Mouse (Mus musculus) limb, embryonic 10.5 days (tissue): ENCODE results near the gene Mrtfb. TPM values are rescaled to one million over a fixed set of nuclear protein-coding genes. Genes with fewer than 3 reads are reported as not detected.

Source experiments
- DNase-seq: peaks from one replicate; pipeline ENCODE4 v3.0.0-alpha.2; 2017; ENCODE audit warnings: low spot score
- H3K27ac ChIP-seq: fragments of 300-500 bp; sonication (generic); 2 replicates; pipeline ENCODE4 v1.5.1; 2016; ENCODE audit warnings: mild to moderate bottlenecking
- H3K27me3 ChIP-seq: fragments of 300-500 bp; sonication (generic); 2 replicates; pipeline ENCODE4 v1.6.1; 2016; ENCODE audit warnings: low read depth, mild to moderate bottlenecking; ENCODE audit not compliant: poor library complexity, severe bottlenecking
- H3K36me3 ChIP-seq: fragments of 300-500 bp; sonication (generic); 2 replicates; pipeline ENCODE4 v1.6.1; 2016; ENCODE audit warnings: mild to moderate bottlenecking, moderate library complexity
- H3K4me1 ChIP-seq: fragments of 300-500 bp; sonication (generic); 2 replicates; pipeline ENCODE4 v1.6.1; 2016
- H3K4me3 ChIP-seq: fragments of 300-500 bp; sonication (generic); 2 replicates; pipeline ENCODE4 v1.5.1; 2016; ENCODE audit warnings: mild to moderate bottlenecking, moderate library complexity
- H3K9me3 ChIP-seq: fragments of 300-500 bp; sonication (generic); replicated peaks from 2 replicates; pipeline ENCODE4 v1.6.1; 2016; ENCODE audit warnings: mild to moderate bottlenecking
- WGBS: fragments of 180-500 bp; shearing (Covaris S2); methylation state at CpG from one replicate; pipeline ENCODE4 v1.1.7; 2016; 5-methylcytosine and 5-hydroxymethylcytosine counted together
- polyA plus RNA-seq: library from polyadenylated mRNA; unstranded; fragments of >200 nt; fragmentation: Nextera tagmentation; extraction: Ambion mirVana; gene quantifications from 2 replicates; pipeline ENCODE4 v1.2.1, GENCODE M21; 2016

Mrtfb gene
- polyA plus RNA-seq, 1 experiment from 2014 or later, result 21.3 TPM

- Histone ChIP-seq H3K27me3 (no peaks in the 10 kb centered on the region), H3K4me3 (no peak overlapping the region), H3K36me3 (peaks cover 82% of the 10 kb centered on the region), H3K27ac (no peak overlapping the region), H3K4me1 (no peaks in the 10 kb centered on the region), H3K9me3 (no peaks in the 10 kb centered on the region)
- DNase-seq, result no peak
- WGBS, result 79% methylated on average over 2 of the region's 2 CpGs
Measured at GRCm38 (mm10) chr16:13400375-13400774, 144.1 kb downstream of the Mrtfb start.

GRCm38 (mm10) chr16:13401591-13401990 lies 145.3 kb downstream of the Mrtfb start:
- Histone ChIP-seq H3K4me3 (no peak overlapping the region), H3K27ac (no peak overlapping the region), H3K4me1 (no peaks in the 10 kb centered on the region), H3K9me3 (no peaks in the 10 kb centered on the region), H3K27me3 (no peaks in the 10 kb centered on the region), H3K36me3 (peaks cover 85% of the 10 kb centered on the region)
- no peak for DNase-seq
- WGBS, result 80% methylated on average over 5 of the region's 5 CpGs

GRCm38 (mm10) chr16:13404656-13405055 lies 148.4 kb downstream of the Mrtfb start:
- Histone ChIP-seq H3K27me3 (no peaks in the 10 kb centered on the region), H3K27ac (no peak overlapping the region), H3K9me3 (no peaks in the 10 kb centered on the region), H3K4me3 (no peak overlapping the region), H3K36me3 (peaks cover 83% of the 10 kb centered on the region), H3K4me1 (no peaks in the 10 kb centered on the region)
- 85% methylated on average over 6 of the region's 6 CpGs for WGBS
- DNase-seq, result no peak

- H3K4me3 ChIP-seq, result no peak overlapping the region
- H3K4me1 ChIP-seq, result no peaks in the 10 kb centered on the region
- peaks cover 83% of the 10 kb centered on the region for H3K36me3 ChIP-seq
- H3K27ac ChIP-seq, result no peak overlapping the region
- no peaks in the 10 kb centered on the region for H3K9me3 ChIP-seq
- no peaks in the 10 kb centered on the region for H3K27me3 ChIP-seq
- no peak for DNase-seq
- 92% methylated on average over 2 of the region's 2 CpGs for WGBS
Measured at GRCm38 (mm10) chr16:13405403-13405802, 149.1 kb downstream of the Mrtfb start.

- DNase-seq, result no peak
- no peaks in the 10 kb centered on the region for H3K4me1 ChIP-seq
- no peak overlapping the region for H3K4me3 ChIP-seq
- H3K27ac ChIP-seq, result no peak overlapping the region
- H3K27me3 ChIP-seq, result no peaks in the 10 kb centered on the region
- H3K36me3 ChIP-seq, result peaks cover 83% of the 10 kb centered on the region
- WGBS, result 82% methylated on average over 4 of the region's 4 CpGs
- H3K9me3 ChIP-seq, result no peaks in the 10 kb centered on the region
Measured at GRCm38 (mm10) chr16:13409530-13410163, 153.4 kb downstream of the Mrtfb start.

GRCm38 (mm10) chr16:13410760-13411159 lies 154.5 kb downstream of the Mrtfb start:
- DNase-seq, result no peak
- Histone ChIP-seq H3K9me3 (no peaks in the 10 kb centered on the region), H3K4me1 (no peaks in the 10 kb centered on the region), H3K36me3 (peaks cover 74% of the 10 kb centered on the region), H3K4me3 (no peak overlapping the region), H3K27ac (no peak overlapping the region), H3K27me3 (no peaks in the 10 kb centered on the region)
- WGBS, result 87% methylated on average over 2 of the region's 2 CpGs

- H3K27ac ChIP-seq, result no peak overlapping the region
- no peak overlapping the region for H3K4me3 ChIP-seq
- H3K27me3 ChIP-seq, result no peaks in the 10 kb centered on the region
- H3K4me1 ChIP-seq, result no peaks in the 10 kb centered on the region
- no peak for DNase-seq
- H3K9me3 ChIP-seq, result no peaks in the 10 kb centered on the region
- peaks cover 68% of the 10 kb centered on the region for H3K36me3 ChIP-seq
- 94% methylated on average over 4 of the region's 4 CpGs for WGBS
Measured at GRCm38 (mm10) chr16:13411531-13411930, 155.2 kb downstream of the Mrtfb start.

GRCm38 (mm10) chr16:13414566-13414965 lies 158.3 kb downstream of the Mrtfb start:
- DNase-seq, result no peak
- no peaks in the 10 kb centered on the region for H3K9me3 ChIP-seq
- no peak overlapping the region for H3K27ac ChIP-seq
- H3K4me3 ChIP-seq, result no peak overlapping the region
- peaks cover 45% of the 10 kb centered on the region for H3K36me3 ChIP-seq
- H3K27me3 ChIP-seq, result no peaks in the 10 kb centered on the region
- WGBS, result 94% methylated on average over 7 of the region's 7 CpGs
- no peaks in the 10 kb centered on the region for H3K4me1 ChIP-seq

- H3K4me1 ChIP-seq, result no peaks in the 10 kb centered on the region
- no peak overlapping the region for H3K4me3 ChIP-seq
- no peaks in the 10 kb centered on the region for H3K9me3 ChIP-seq
- peaks cover 41% of the 10 kb centered on the region for H3K36me3 ChIP-seq
- H3K27ac ChIP-seq, result no peak overlapping the region
- WGBS, result 95% methylated on average over 4 of the region's 4 CpGs
- no peaks in the 10 kb centered on the region for H3K27me3 ChIP-seq
- DNase-seq, result no peak
Measured at GRCm38 (mm10) chr16:13414972-13415371, 158.7 kb downstream of the Mrtfb start.

- Histone ChIP-seq H3K4me3 (no peak overlapping the region), H3K4me1 (no peaks in the 10 kb centered on the region), H3K36me3 (peaks cover 36% of the 10 kb centered on the region), H3K27me3 (no peaks in the 10 kb centered on the region), H3K27ac (no peak overlapping the region), H3K9me3 (no peaks in the 10 kb centered on the region)
- WGBS, result 97% methylated on average over 6 of the region's 6 CpGs
- DNase-seq, result no peak
Measured at GRCm38 (mm10) chr16:13415465-13415864, 159.2 kb downstream of the Mrtfb start.

- Histone ChIP-seq H3K4me3 (no peak overlapping the region), H3K36me3 (peaks cover 26% of the 10 kb centered on the region), H3K27me3 (no peaks in the 10 kb centered on the region), H3K4me1 (no peaks in the 10 kb centered on the region), H3K27ac (no peak overlapping the region), H3K9me3 (no peaks in the 10 kb centered on the region)
- WGBS, result 89% methylated on average over 10 of the region's 10 CpGs
- no peak for DNase-seq
Measured at GRCm38 (mm10) chr16:13416465-13416864, 160.2 kb downstream of the Mrtfb start.

GRCm38 (mm10) chr16:13417904-13418303 lies 161.6 kb downstream of the Mrtfb start:
- no peak for DNase-seq
- 81% methylated on average over 5 of the region's 5 CpGs for WGBS
- Histone ChIP-seq H3K4me3 (no peak overlapping the region), H3K9me3 (no peaks in the 10 kb centered on the region), H3K27me3 (no peaks in the 10 kb centered on the region), H3K27ac (no peak overlapping the region), H3K4me1 (no peaks in the 10 kb centered on the region), H3K36me3 (peaks cover 12% of the 10 kb centered on the region)

GRCm38 (mm10) chr16:13419752-13420151 lies 163.5 kb downstream of the Mrtfb start:
- WGBS, result 78% methylated on average over 2 of the region's 2 CpGs
- no peaks in the 10 kb centered on the region for H3K27me3 ChIP-seq

GRCm38 (mm10) chr16:13422522-13422921 lies 166.2 kb downstream of the Mrtfb start:
- peaks cover 4% of the 10 kb centered on the region; the same call in 1 of the 2 replicates for H3K4me1 ChIP-seq
- no peak overlapping the region for H3K27ac ChIP-seq
- H3K4me3 ChIP-seq, result no peak overlapping the region
- no peak for DNase-seq
- H3K27me3 ChIP-seq, result no peaks in the 10 kb centered on the region
- 91% methylated on average over 3 of the region's 3 CpGs for WGBS
- H3K36me3 ChIP-seq, result no peaks in the 10 kb centered on the region
- H3K9me3 ChIP-seq, result no peaks in the 10 kb centered on the region

More at GRCm38 (mm10) chr16:13419752-13420151, 163.5 kb downstream of the Mrtfb start:
- no peaks in the 10 kb centered on the region for H3K4me1 ChIP-seq
- no peak overlapping the region for H3K27ac ChIP-seq
- no peak for DNase-seq
- 0 out of 2 replicates have a peak, but pooled peaks cover 2% of the 10 kb centered on the region for H3K36me3 ChIP-seq
- H3K4me3 ChIP-seq, result no peak overlapping the region
- no peaks in the 10 kb centered on the region for H3K9me3 ChIP-seq
